7 mouse cellular contexts compared by ENCODE assay signal in the genomic region with DNA sequence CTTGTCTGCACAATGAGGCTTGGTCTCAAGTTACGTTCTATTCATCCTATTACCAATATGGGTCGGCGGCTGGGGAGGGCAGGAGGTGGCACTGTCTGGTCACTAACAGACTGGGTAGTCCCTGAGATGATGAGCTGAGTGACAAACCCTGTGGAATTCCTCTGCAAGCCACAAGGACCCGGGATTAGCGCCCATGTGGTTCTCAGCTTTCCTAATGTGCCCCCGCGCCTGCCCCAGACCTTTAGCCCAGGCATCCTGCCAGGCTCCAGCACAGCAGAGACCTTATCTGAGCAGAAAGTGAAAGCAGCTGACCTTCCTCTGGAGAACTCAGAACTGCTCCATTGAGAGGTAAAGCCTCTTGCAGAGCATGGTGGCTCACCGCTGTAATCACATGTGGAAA. TPM values are rescaled to one million over a fixed set of nuclear protein-coding genes. Genes with fewer than 3 reads are reported as not detected.
DNase-seq lines count a peak whose midpoint lies in the region; TF ChIP-seq lines count a peak whose summit lies in the region.

No protein-coding gene starts in this region.

- TF ChIP-seq CTCF in MEL (IDR thresholded peaks at IDR 0.05 in 2 of 3, conservative IDR thresholded peaks at IDR 0.05 in 1 of 3; ENCODE audit: control insufficient read depth in 1 of 3, insufficient read depth in 1 of 3, low read depth in 2 of 3, low read length in 3 of 3, poor library complexity in 1 of 3, severe bottlenecking in 1 of 3) = no peak

- H3K9ac ChIP-seq in MEL (ENCODE audit: control insufficient read depth, low read depth, low read length, poor library complexity, severe bottlenecking) = peak overlapping the region; percentile 46

- TF ChIP-seq EP300 in MEL (IDR thresholded peaks at IDR 0.05; ENCODE audit: low read depth in 1 of 2, low read length in 2 of 2) = peak in 1 of 2 experiments; percentile 51; a peak in 2 of 4 replicates

- TF ChIP-seq RAD21 in MEL (IDR thresholded peaks at IDR 0.05; ENCODE audit: low read depth, low read length) = no peak

- no peaks in the 10 kb centered on the region for H3K9me3 ChIP-seq in MEL (replicated peaks; ENCODE audit: insufficient read depth, low read length)

- TF ChIP-seq POLR2A in MEL (IDR thresholded peaks at IDR 0.05; ENCODE audit: control insufficient read depth in 1 of 2, insufficient read depth in 1 of 2, low read depth in 1 of 2, low read length in 2 of 2, poor library complexity in 1 of 2) = no peak

- no peak overlapping the region for H3K27ac ChIP-seq in MEL (ENCODE audit: control insufficient read depth, low read depth, low read length)

- DNase-seq in 416B (ENCODE audit: low read depth) (peak; percentile 48), MEL (ENCODE audit: low read depth, low spot score) (peak; percentile 63)
- DNase-seq in gastrocnemius, postnatal 36 days = peak; percentile 67 to 78
- peak; percentile 83 for DNase-seq in kidney, postnatal 14 days
- DNase-seq in layer of hippocampus, adult 8-10 months (ENCODE audit: low spot score in 2 of 2) = no peak
- no peak for DNase-seq in cerebellum, adult 9-11 months
- DNase-seq in left cerebral cortex, adult 11 months (ENCODE audit: low spot score) = no peak

- H3K27me3 ChIP-seq in MEL (ENCODE audit: control insufficient read depth in 1 of 2, insufficient read depth in 2 of 2, low read length in 2 of 2) = peaks cover 0 to 2% of the 10 kb centered on the region in 2 experiments; a peak in 1 of 4 replicates

- H3K36me3 ChIP-seq in MEL (ENCODE audit: control insufficient read depth in 1 of 2, insufficient read depth in 2 of 2, low read length in 2 of 2) = peaks cover 0 to 16% of the 10 kb centered on the region in 2 experiments; a peak in 2 of 4 replicates

- H3K4me3 ChIP-seq in MEL (ENCODE audit: control insufficient read depth in 1 of 2, insufficient read depth in 1 of 2, low read depth in 2 of 2, low read length in 2 of 2) = peak overlapping the region; percentile 62 to 67

- intact Hi-C loops in gastrocnemius, postnatal 36 days (cut with DNase I) = loop anchor here (2.0 kb wide), 1 partner anchor 21 kb away; no protein-coding TSS in a partner anchor

- H3K4me1 ChIP-seq in MEL (ENCODE audit: control insufficient read depth in 1 of 2, insufficient read depth in 2 of 2, low read length in 2 of 2) = peaks cover 4 to 20% of the 10 kb centered on the region in 2 experiments; a peak in 3 of 4 replicates

- no peaks in the 10 kb centered on the region; the same call in 1 of the 2 replicates for H3K79me2 ChIP-seq in MEL (ENCODE audit: control insufficient read depth, insufficient read depth, low read length, poor library complexity)

TF ChIP-seq in MEL, 35 proteins besides CTCF, POLR2A, EP300 and RAD21:
- TF ChIP-seq USF1 (IDR thresholded peaks at IDR 0.05; ENCODE audit: low read depth, low read length) (peak; percentile 44; the same call in 1 of the 2 replicates), TCF12 (IDR thresholded peaks at IDR 0.05; ENCODE audit: low read depth, low read length) (0 out of 2 replicates have a peak, but pooled peaks have one; percentile 31), SIN3A (IDR thresholded peaks at IDR 0.05; ENCODE audit: low read length) (peak; percentile 31; the same call in 1 of the 2 replicates), ETS1 (IDR thresholded peaks at IDR 0.05; ENCODE audit: low read depth, low read length) (peak; percentile 82), MXI1 (IDR thresholded peaks at IDR 0.05; ENCODE audit: low read depth, low read length) (0 out of 2 replicates have a peak, but pooled peaks have one; percentile 39), NELFE (IDR thresholded peaks at IDR 0.05; ENCODE audit: low read depth, low read length) (no peak), ZKSCAN1 (IDR thresholded peaks at IDR 0.05; ENCODE audit: low read depth, low read length) (no peak), MAX (IDR thresholded peaks at IDR 0.05; ENCODE audit: low read length) (peak; percentile 46; the same call in 1 of the 2 replicates), GATA1 (IDR thresholded peaks at IDR 0.05; ENCODE audit: low read depth, low read length) (peak; percentile 67)

RNA-seq across cellular contexts. Expression of a gene that starts 21.0 kb away (rescaled TPM):
- total RNA-seq in MEL (2012; rRNA removed) = 20.3 and 25.9 TPM in 2 replicates
- polyA plus RNA-seq in MEL (2012; ENCODE audit: insufficient read depth in 1 of 2, insufficient read length in 2 of 2, low read depth in 1 of 2, low replicate concordance in 2 of 2, missing spikeins in 1 of 2) = 10 to 100 TPM in 1 of 2 experiments, not detected in 1; 24.0 TPM
- 10 to 100 TPM in 1 of 2 experiments, 1 to 10 TPM in 1; 5.6 to 11.9 TPM for total RNA-seq in gastrocnemius, postnatal 36 days (2021)
- total RNA-seq in layer of hippocampus, adult 8-10 months (2022) = 10 to 100 TPM; 13.0 to 15.3 (median 14.3) TPM

RNA-seq across cellular contexts. Expression of a gene that starts 37.1 kb away (rescaled TPM):
- 652 and 695 TPM in 2 replicates for total RNA-seq in MEL (2012; rRNA removed)
- polyA plus RNA-seq in MEL (2012; ENCODE audit: insufficient read depth in 1 of 2, insufficient read length in 2 of 2, low read depth in 1 of 2, low replicate concordance in 2 of 2, missing spikeins in 1 of 2) = 1,000 to 10,000 TPM in 1 of 2 experiments, 100 to 1,000 TPM in 1; 817 to 1,342 TPM
- total RNA-seq in gastrocnemius, postnatal 36 days (2021) = 1,000 to 10,000 TPM; 2,921 to 3,241 TPM
- total RNA-seq in layer of hippocampus, adult 8-10 months (2022) = 1,000 to 10,000 TPM in 2 of 4 experiments, 100 to 1,000 TPM in 2; 898 to 1,122 (median 1,004) TPM

RNA-seq across cellular contexts. Expression of a gene that starts 53.5 kb away (rescaled TPM):
- total RNA-seq in MEL (2012; rRNA removed) = 15.3 and 16.7 TPM in 2 replicates
- 10 to 100 TPM; 15.3 to 46.1 TPM for polyA plus RNA-seq in MEL (2012; ENCODE audit: insufficient read depth in 1 of 2, insufficient read length in 2 of 2, low read depth in 1 of 2, low replicate concordance in 2 of 2, missing spikeins in 1 of 2)
- 1 to 10 TPM; 6.2 to 6.6 TPM for total RNA-seq in gastrocnemius, postnatal 36 days (2021)
- 10 to 100 TPM; 25.6 to 29.1 (median 27.2) TPM for total RNA-seq in layer of hippocampus, adult 8-10 months (2022)

Comparison
In these comparisons a context has a peak if more than half of its experiments do, and no peak if none do; other contexts are left out.
1. DNase-seq: peak in 416B (single experiment), MEL (single experiment), gastrocnemius, postnatal 36 days (2 of 2) and kidney, postnatal 14 days (single experiment); none in layer of hippocampus, adult 8-10 months (0 of 2), cerebellum, adult 9-11 months (single experiment) and left cerebral cortex, adult 11 months (single experiment).